Mouse (Mus musculus) cortical plate, adult 2 months (tissue): ENCODE measurements at regions not wholly inside any gene's neighbourhood (a gene's known extent, or its start where the extent isn't known, plus 50 kb on each side); places are given as distances from the start of the nearest gene placed in this dataset.

Source experiments
- CTCF ChIP-seq: fragments of 200-500 bp; IDR thresholded peaks from 2 replicates; pipeline ENCODE4 v1.5.1; 2011; ENCODE audit warnings: mild to moderate bottlenecking, control low read depth, low read length; ENCODE audit not compliant: insufficient read depth; ENCODE audit errors: extremely low read depth
- POLR2A ChIP-seq: fragments of 200-500 bp; IDR thresholded peaks from 2 replicates; pipeline ENCODE4 v1.6.1; 2011; ENCODE audit warnings: mild to moderate bottlenecking, low read length, control low read depth; ENCODE audit not compliant: insufficient read depth; ENCODE audit errors: extremely low read depth

DNA sequence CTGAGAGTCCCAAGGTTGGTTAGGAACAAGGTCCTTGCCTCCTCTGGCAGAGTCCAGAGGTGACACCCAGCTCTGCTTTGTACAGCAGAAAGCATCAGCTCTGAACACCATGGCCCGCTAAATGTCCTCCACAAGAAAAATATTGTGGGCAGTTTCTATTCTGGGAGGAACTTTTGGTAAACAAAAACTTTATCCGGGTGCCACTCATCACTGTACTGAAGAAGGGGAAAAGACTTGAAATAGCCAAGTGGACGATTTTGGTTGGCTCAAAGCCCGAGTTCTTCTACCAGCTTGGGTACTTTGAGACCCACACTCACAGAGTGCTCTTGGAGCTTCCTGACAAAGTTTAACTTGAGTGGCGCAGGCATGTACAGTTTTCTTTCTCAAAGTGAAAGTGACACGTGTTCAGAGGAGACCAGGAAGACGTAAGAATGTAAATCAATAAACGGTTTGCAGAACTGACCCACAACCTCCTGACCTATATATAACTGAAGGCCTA, 309.2 kb downstream of the Gadd45g start:
- TF ChIP-seq CTCF (no peak), POLR2A (no peak)
